In genomic region chr11:24099215-24099614, GRCm38 (mm10) we compare ENCODE assay signal across 14 mouse cellular contexts. TPM values are rescaled to one million over a fixed set of nuclear protein-coding genes. Genes with fewer than 3 reads are reported as not detected.
A peak's percentile ranks its signal among the peaks of the same experiment; 100 is the strongest.
DNase-seq lines count a peak whose midpoint lies in the region; ATAC-seq and TF ChIP-seq lines count a peak whose summit lies in the region.
"Had no signal": no experiment of that assay in that cellular context is flagged by ENCODE, and none has a peak within 500 bp of the region (broad histone marks: within the 10 kb centered on the region; RNA-seq: fewer than 3 reads in every experiment).

No protein-coding gene starts in this region.

- no peak overlapping the region for H3K9ac ChIP-seq in heart, embryonic 13.5 days
- no peak overlapping the region for H3K9ac ChIP-seq in heart, embryonic 11.5 days (ENCODE audit: low read depth, low read length)
- H3K9ac ChIP-seq in hindbrain, embryonic 16.5 days (ENCODE audit: low read depth, low read length): no peak overlapping the region; the same call in 1 of the 2 replicates
- no peak overlapping the region for H3K9ac ChIP-seq in midbrain, embryonic 15.5 days
- H3K9ac ChIP-seq: midbrain, embryonic 12.5 days had no signal

- no peak for ATAC-seq in heart, embryonic 13.5 days (ENCODE audit: extremely low read depth, insufficient number of reproducible peaks, low FRiP score, low TSS enrichment)
- no peak for ATAC-seq in heart, embryonic 11.5 days (replicated peaks; ENCODE audit: insufficient number of reproducible peaks, low FRiP score, low TSS enrichment)
- ATAC-seq in hindbrain, embryonic 16.5 days: no peak
- no peak for ATAC-seq in midbrain, embryonic 15.5 days (replicated peaks)

- WGBS in heart, embryonic 13.5 days: 81% methylated on average over 10 of the region's 10 CpGs
- 83% methylated on average over 10 of the region's 10 CpGs for WGBS in heart, embryonic 11.5 days (ENCODE audit: insufficient replicate concordance)
- WGBS in forebrain, embryonic 10.5 days: 91% methylated on average over 10 of the region's 10 CpGs
- WGBS in hindbrain, embryonic 16.5 days: 65% methylated on average over 10 of the region's 10 CpGs
- 79% methylated on average over 10 of the region's 10 CpGs for WGBS in midbrain, embryonic 15.5 days

- 0 out of 2 replicates have a peak overlapping the region, but pooled peaks have one; percentile 8 for H3K27ac ChIP-seq in heart, embryonic 13.5 days (replicated peaks)
- no peak overlapping the region for H3K27ac ChIP-seq in heart, embryonic 11.5 days (ENCODE audit: low read depth, low read length)
- peak overlapping the region; percentile 74; the same call in 1 of the 2 replicates for H3K27ac ChIP-seq in forebrain, embryonic 10.5 days
- no peak overlapping the region for H3K27ac ChIP-seq in hindbrain, embryonic 16.5 days (ENCODE audit: low read depth, low read length)
- H3K27ac ChIP-seq in midbrain, embryonic 15.5 days: no peak overlapping the region
- H3K27ac ChIP-seq in gastrocnemius, adult 2 months: no peak overlapping the region
- H3K27ac ChIP-seq: midbrain, embryonic 12.5 days had no signal

- DNase-seq in forebrain, embryonic 10.5 days (ENCODE audit: extremely low spot score, low spot score): no peak
- no peak for DNase-seq in gastrocnemius, adult 2 months
- DNase-seq in adrenal gland, postnatal 25 days: no peak
- no peak for DNase-seq in spleen, postnatal 14 days (ENCODE audit: low spot score in 2 of 2)
- DNase-seq: adrenal gland, postnatal 10 days; lung, adult 2 months had no signal

- H3K4me1 ChIP-seq in heart, embryonic 13.5 days: peaks cover 87% of the 10 kb centered on the region
- H3K4me1 ChIP-seq in heart, embryonic 11.5 days (ENCODE audit: control insufficient read depth, insufficient read depth, low read length): peaks cover 52% of the 10 kb centered on the region
- H3K4me1 ChIP-seq in forebrain, embryonic 10.5 days: peaks cover 84% of the 10 kb centered on the region
- peaks cover 48% of the 10 kb centered on the region for H3K4me1 ChIP-seq in hindbrain, embryonic 16.5 days (ENCODE audit: control insufficient read depth, insufficient read depth, low read depth, low read length)
- H3K4me1 ChIP-seq in midbrain, embryonic 15.5 days: peaks cover 84% of the 10 kb centered on the region

- intact Hi-C loops in gastrocnemius, adult 2 months (cut with DNase I): no loop called here

- no peaks in the 10 kb centered on the region for H3K36me3 ChIP-seq in heart, embryonic 13.5 days
- no peaks in the 10 kb centered on the region for H3K36me3 ChIP-seq in heart, embryonic 11.5 days (ENCODE audit: control insufficient read depth, insufficient read depth, low read length)
- H3K36me3 ChIP-seq in forebrain, embryonic 10.5 days (replicated peaks): peaks cover 13% of the 10 kb centered on the region
- no peaks in the 10 kb centered on the region for H3K36me3 ChIP-seq in hindbrain, embryonic 16.5 days (ENCODE audit: control insufficient read depth, insufficient read depth, low read length)
- H3K36me3 ChIP-seq in midbrain, embryonic 15.5 days (replicated peaks): no peaks in the 10 kb centered on the region
- H3K36me3 ChIP-seq: midbrain, embryonic 12.5 days had no signal

- TF ChIP-seq CTCF in gastrocnemius, adult 2 months (IDR thresholded peaks at IDR 0.05): no peak

- no peaks in the 10 kb centered on the region for H3K27me3 ChIP-seq in heart, embryonic 13.5 days (replicated peaks)
- H3K27me3 ChIP-seq in heart, embryonic 11.5 days (ENCODE audit: control insufficient read depth, insufficient read depth, low read length): no peaks in the 10 kb centered on the region
- no peaks in the 10 kb centered on the region for H3K27me3 ChIP-seq in forebrain, embryonic 10.5 days (ENCODE audit: poor library complexity, severe bottlenecking)
- no peaks in the 10 kb centered on the region for H3K27me3 ChIP-seq in hindbrain, embryonic 16.5 days (replicated peaks; ENCODE audit: control insufficient read depth, insufficient read depth, low read length)
- no peaks in the 10 kb centered on the region for H3K27me3 ChIP-seq in midbrain, embryonic 15.5 days (replicated peaks)
- H3K27me3 ChIP-seq: midbrain, embryonic 12.5 days had no signal

- no peak overlapping the region for H3K4me2 ChIP-seq in heart, embryonic 13.5 days
- no peak overlapping the region for H3K4me2 ChIP-seq in heart, embryonic 11.5 days
- peak overlapping the region; percentile 32 for H3K4me2 ChIP-seq in hindbrain, embryonic 16.5 days (ENCODE audit: low read length)
- H3K4me2 ChIP-seq in midbrain, embryonic 15.5 days: peak overlapping the region; percentile 33; the same call in 1 of the 2 replicates

- H3K9me3 ChIP-seq in heart, embryonic 13.5 days: no peaks in the 10 kb centered on the region
- H3K9me3 ChIP-seq in heart, embryonic 11.5 days (replicated peaks; ENCODE audit: control insufficient read depth, low read length): no peaks in the 10 kb centered on the region
- no peaks in the 10 kb centered on the region for H3K9me3 ChIP-seq in forebrain, embryonic 10.5 days
- no peaks in the 10 kb centered on the region for H3K9me3 ChIP-seq in hindbrain, embryonic 16.5 days (ENCODE audit: control insufficient read depth, low read length)
- no peaks in the 10 kb centered on the region for H3K9me3 ChIP-seq in midbrain, embryonic 15.5 days
- H3K9me3 ChIP-seq: midbrain, embryonic 12.5 days had no signal

- H3K4me3 ChIP-seq in heart, embryonic 13.5 days: no peak overlapping the region
- H3K4me3 ChIP-seq in heart, embryonic 11.5 days (ENCODE audit: low read depth, low read length): no peak overlapping the region
- no peak overlapping the region; the same call in 1 of the 2 replicates for H3K4me3 ChIP-seq in forebrain, embryonic 10.5 days
- no peak overlapping the region for H3K4me3 ChIP-seq in hindbrain, embryonic 16.5 days (ENCODE audit: low read length)
- H3K4me3 ChIP-seq in midbrain, embryonic 15.5 days: no peak overlapping the region
- no peak overlapping the region for H3K4me3 ChIP-seq in gastrocnemius, adult 2 months
- H3K4me3 ChIP-seq: midbrain, embryonic 12.5 days had no signal

RNA-seq across cellular contexts. Expression of gene Bcl11a, which starts 21.4 kb away (rescaled TPM):
- 15.3 and 15.9 TPM in 2 replicates for polyA plus RNA-seq in heart, embryonic 13.5 days (2015; fragmentation: Nextera tagmentation; extraction: Ambion mirVana)
- polyA plus RNA-seq in heart, embryonic 11.5 days (2014; fragmentation: Nextera tagmentation; extraction: Ambion mirVana): 19.1 and 21.7 TPM in 2 replicates
- 37.6 and 44.1 TPM in 2 replicates for polyA plus RNA-seq in forebrain, embryonic 10.5 days (2016; fragmentation: Nextera tagmentation; extraction: Ambion mirVana)
- 97.9 and 105 TPM in 2 replicates for polyA plus RNA-seq in hindbrain, embryonic 16.5 days (2015; fragmentation: Nextera tagmentation; extraction: Ambion mirVana)
- 101 and 105 TPM in 2 replicates for polyA plus RNA-seq in midbrain, embryonic 15.5 days (2015; fragmentation: Nextera tagmentation; extraction: Ambion mirVana)
- not detected for total RNA-seq in gastrocnemius, adult 2 months (2021)
- 7.5 and 8.6 TPM in 2 replicates for total RNA-seq in adrenal gland, postnatal 25 days (2021)

RNA-seq across cellular contexts. Expression of gene A830031A19Rik, which starts 24.4 kb away (rescaled TPM):
- polyA plus RNA-seq in heart, embryonic 13.5 days (2015; fragmentation: Nextera tagmentation; extraction: Ambion mirVana): not detected in 2 replicates
- not detected in 2 replicates for polyA plus RNA-seq in heart, embryonic 11.5 days (2014; fragmentation: Nextera tagmentation; extraction: Ambion mirVana)
- not detected in 2 replicates for polyA plus RNA-seq in forebrain, embryonic 10.5 days (2016; fragmentation: Nextera tagmentation; extraction: Ambion mirVana)
- 0.21 TPM in 1 of 2 replicates, not detected in the other for polyA plus RNA-seq in hindbrain, embryonic 16.5 days (2015; fragmentation: Nextera tagmentation; extraction: Ambion mirVana)
- 0.23 TPM in 1 of 2 replicates, not detected in the other for polyA plus RNA-seq in midbrain, embryonic 15.5 days (2015; fragmentation: Nextera tagmentation; extraction: Ambion mirVana)
- not detected for total RNA-seq in gastrocnemius, adult 2 months (2021)
- total RNA-seq in adrenal gland, postnatal 25 days (2021): not detected in 2 replicates
- total RNA-seq: adrenal gland, postnatal 10 days; gastrocnemius, postnatal 4 days had no signal
- polyA plus RNA-seq: large intestine, adult 2 months; lung, adult 2 months; midbrain, embryonic 12.5 days; stomach, embryonic 14.5 days had no signal

Comparison
In these comparisons a context has a peak if more than half of its experiments do, and no peak if none do; other contexts are left out.
1. H3K27ac ChIP-seq: peak in heart, embryonic 13.5 days (single experiment) and forebrain, embryonic 10.5 days (single experiment); none in heart, embryonic 11.5 days (single experiment), hindbrain, embryonic 16.5 days (single experiment), midbrain, embryonic 15.5 days (single experiment) and gastrocnemius, adult 2 months (single experiment).
2. H3K4me2 ChIP-seq: peak in hindbrain, embryonic 16.5 days (single experiment) and midbrain, embryonic 15.5 days (single experiment); none in heart, embryonic 13.5 days (single experiment) and heart, embryonic 11.5 days (single experiment).